In the genomic region with DNA sequence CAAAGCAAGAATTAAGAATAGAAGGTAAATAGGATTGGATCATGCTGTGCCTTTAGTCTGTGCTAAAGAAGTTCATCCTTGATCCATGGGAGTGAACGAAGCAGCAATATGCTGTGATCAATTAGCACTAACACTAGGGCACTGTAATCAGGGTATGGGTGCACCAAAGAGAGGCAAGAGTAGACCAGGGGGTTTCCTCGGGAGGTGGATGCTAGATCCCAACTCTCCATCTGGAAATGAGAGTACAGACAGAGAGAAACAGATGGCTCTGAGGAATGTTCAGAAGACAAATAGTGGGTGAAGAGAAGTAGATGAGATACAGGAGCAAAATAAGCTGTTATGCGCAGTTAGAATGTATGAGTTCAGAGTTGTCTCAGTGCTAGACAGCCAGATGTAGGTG, we compare ENCODE assay signal across 26 mouse cellular contexts. TPM values are rescaled to one million over a fixed set of nuclear protein-coding genes. Genes with fewer than 3 reads are reported as not detected.
DNase-seq lines count a peak whose midpoint lies in the region; ATAC-seq lines count a peak whose summit lies in the region.
"Had no signal": no experiment of that assay in that cellular context is flagged by ENCODE, and none has a peak within 500 bp of the region (broad histone marks: within the 10 kb centered on the region; RNA-seq: fewer than 3 reads in every experiment).

No protein-coding gene starts in this region.

- no peaks in the 10 kb centered on the region for H3K9me3 ChIP-seq in midbrain, embryonic 16.5 days (replicated peaks; ENCODE audit: control insufficient read depth, low read length, poor library complexity, severe bottlenecking)
- no peaks in the 10 kb centered on the region for H3K9me3 ChIP-seq in midbrain, embryonic 15.5 days
- H3K9me3 ChIP-seq in forebrain, embryonic 13.5 days (replicated peaks): no peaks in the 10 kb centered on the region
- H3K9me3 ChIP-seq: forebrain, embryonic 10.5 days; G1E; heart, embryonic 13.5 days; hindbrain, embryonic 12.5 days; neural tube, embryonic 15.5 days had no signal

- 52% methylated on average over 3 of the region's 3 CpGs for WGBS in midbrain, embryonic 16.5 days
- WGBS in midbrain, embryonic 15.5 days: 61% methylated on average over 3 of the region's 3 CpGs
- WGBS in forebrain, embryonic 13.5 days: 43% methylated on average over 3 of the region's 3 CpGs

- H3K27ac ChIP-seq in midbrain, embryonic 16.5 days (ENCODE audit: low read length): no peak overlapping the region
- H3K27ac ChIP-seq in midbrain, embryonic 15.5 days: no peak overlapping the region
- H3K27ac ChIP-seq in forebrain, embryonic 13.5 days: no peak overlapping the region
- H3K27ac ChIP-seq: forebrain, embryonic 10.5 days; heart, embryonic 13.5 days; hindbrain, embryonic 12.5 days; neural tube, embryonic 15.5 days had no signal

- H3K27me3 ChIP-seq in midbrain, embryonic 16.5 days (ENCODE audit: control insufficient read depth, insufficient read depth, low read depth, low read length): no peaks in the 10 kb centered on the region
- no peaks in the 10 kb centered on the region for H3K27me3 ChIP-seq in midbrain, embryonic 15.5 days (replicated peaks)
- no peaks in the 10 kb centered on the region for H3K27me3 ChIP-seq in forebrain, embryonic 13.5 days
- H3K27me3 ChIP-seq: CH12.LX; heart, embryonic 13.5 days; hindbrain, embryonic 12.5 days; neural tube, embryonic 15.5 days had no signal

- H3K4me1 ChIP-seq in midbrain, embryonic 16.5 days (ENCODE audit: control insufficient read depth, insufficient read depth, low read length): no peaks in the 10 kb centered on the region
- H3K4me1 ChIP-seq in midbrain, embryonic 15.5 days: no peaks in the 10 kb centered on the region
- H3K4me1 ChIP-seq in forebrain, embryonic 13.5 days: peaks cover 3% of the 10 kb centered on the region; the same call in 1 of the 2 replicates
- H3K4me1 ChIP-seq: hindbrain, embryonic 12.5 days; neural tube, embryonic 15.5 days had no signal

- 0 out of 2 replicates have a peak, but pooled peaks have one; percentile 8 for ATAC-seq in midbrain, embryonic 16.5 days
- ATAC-seq in midbrain, embryonic 15.5 days (replicated peaks): no peak
- no peak for ATAC-seq in forebrain, embryonic 13.5 days
- ATAC-seq: intestine, postnatal 0 days had no signal

- H3K36me3 ChIP-seq in midbrain, embryonic 16.5 days (ENCODE audit: control insufficient read depth, insufficient read depth, low read length): no peaks in the 10 kb centered on the region
- no peaks in the 10 kb centered on the region for H3K36me3 ChIP-seq in midbrain, embryonic 15.5 days (replicated peaks)
- no peaks in the 10 kb centered on the region for H3K36me3 ChIP-seq in forebrain, embryonic 13.5 days (ENCODE audit: poor library complexity, severe bottlenecking)
- H3K36me3 ChIP-seq: forebrain, embryonic 10.5 days; G1E; heart, embryonic 13.5 days; hindbrain, embryonic 12.5 days; neural tube, embryonic 15.5 days had no signal

- DNase-seq in layer of hippocampus, adult 11-12 months (ENCODE audit: low spot score): peak; percentile 48
- DNase-seq in layer of hippocampus, postnatal 10 days (ENCODE audit: low spot score in 2 of 2): no peak
- peak; percentile 24 to 63 for DNase-seq in layer of hippocampus, postnatal 14 days (ENCODE audit: low spot score in 2 of 2)
- peak; percentile 61 for DNase-seq in telencephalon, adult 2 months (ENCODE audit: low read depth, low spot score)
- DNase-seq: adrenal gland, adult 8-10 months; B cell, adult 2 months; cerebellum, adult 18-20 months; cerebellum, postnatal 14 days; forebrain, postnatal 0 days; gastrocnemius, postnatal 14 days; heart, adult 18-20 months; kidney, postnatal 36 days; lung, postnatal 4 days; thymus, postnatal 36 days had no signal

- no peak overlapping the region for H3K4me2 ChIP-seq in midbrain, embryonic 16.5 days (ENCODE audit: low read length)
- no peak overlapping the region for H3K4me2 ChIP-seq in midbrain, embryonic 15.5 days
- H3K4me2 ChIP-seq in forebrain, embryonic 13.5 days: no peak overlapping the region
- H3K4me2 ChIP-seq: heart, embryonic 13.5 days; hindbrain, embryonic 12.5 days; neural tube, embryonic 15.5 days had no signal

- H3K9ac ChIP-seq in midbrain, embryonic 16.5 days (ENCODE audit: low read depth, low read length): no peak overlapping the region
- no peak overlapping the region for H3K9ac ChIP-seq in midbrain, embryonic 15.5 days
- no peak overlapping the region for H3K9ac ChIP-seq in forebrain, embryonic 13.5 days
- H3K9ac ChIP-seq: forebrain, postnatal 0 days; heart, embryonic 13.5 days; hindbrain, embryonic 12.5 days; neural tube, embryonic 15.5 days had no signal

- no peak overlapping the region for H3K4me3 ChIP-seq in midbrain, embryonic 16.5 days (ENCODE audit: low read depth, low read length)
- no peak overlapping the region for H3K4me3 ChIP-seq in midbrain, embryonic 15.5 days
- no peak overlapping the region for H3K4me3 ChIP-seq in forebrain, embryonic 13.5 days
- H3K4me3 ChIP-seq: forebrain, embryonic 10.5 days; heart, embryonic 13.5 days; hindbrain, embryonic 12.5 days; neural tube, embryonic 15.5 days had no signal

RNA-seq across cellular contexts. Expression of gene Rwdd2a, which starts 55.1 kb away (rescaled TPM):
- total RNA-seq in layer of hippocampus, postnatal 10 days (2021): 10 to 100 TPM; 38.2 to 41.7 TPM
- 22.3 and 30.9 TPM in 2 replicates for polyA plus RNA-seq in midbrain, embryonic 16.5 days (2015; fragmentation: Nextera tagmentation; extraction: Ambion mirVana)
- 16.8 and 17.6 TPM in 2 replicates for polyA plus RNA-seq in midbrain, embryonic 15.5 days (2015; fragmentation: Nextera tagmentation; extraction: Ambion mirVana)
- total RNA-seq in layer of hippocampus, postnatal 14 days (2021): 10 to 100 TPM; 32.3 to 35.7 TPM
- polyA plus RNA-seq in forebrain, embryonic 13.5 days (2015; fragmentation: Nextera tagmentation; extraction: Ambion mirVana): 5.0 and 6.2 TPM in 2 replicates
- total RNA-seq: liver, adult 2 months; megakaryocyte-erythroid progenitor cell, adult 5-6 weeks had no signal
- polyA plus RNA-seq: liver, adult 2 months had no signal

RNA-seq across cellular contexts. Expression of gene Pgm3, which starts 55.3 kb away (rescaled TPM):
- 10 to 100 TPM; 21.3 to 23.4 TPM for total RNA-seq in layer of hippocampus, postnatal 10 days (2021)
- polyA plus RNA-seq in midbrain, embryonic 16.5 days (2015; fragmentation: Nextera tagmentation; extraction: Ambion mirVana): 32.8 and 36.7 TPM in 2 replicates
- 32.5 and 36.1 TPM in 2 replicates for polyA plus RNA-seq in midbrain, embryonic 15.5 days (2015; fragmentation: Nextera tagmentation; extraction: Ambion mirVana)
- total RNA-seq in layer of hippocampus, postnatal 14 days (2021): 10 to 100 TPM; 18.1 to 18.8 TPM
- 39.7 and 43.3 TPM in 2 replicates for polyA plus RNA-seq in forebrain, embryonic 13.5 days (2015; fragmentation: Nextera tagmentation; extraction: Ambion mirVana)

Comparison
In these comparisons a context has a peak if more than half of its experiments do, and no peak if none do; other contexts are left out.
1. DNase-seq: peak in layer of hippocampus, adult 11-12 months (single experiment), layer of hippocampus, postnatal 14 days (2 of 2) and telencephalon, adult 2 months (single experiment); none in layer of hippocampus, postnatal 10 days (0 of 2).